Mouse (Mus musculus) lung, embryonic 15.5 days (tissue): ENCODE data around the gene Gjb5. TPM values are rescaled to one million over a fixed set of nuclear protein-coding genes. Genes with fewer than 3 reads are reported as not detected.
A peak's percentile ranks its signal among the peaks of the same experiment; 100 is the strongest.

Experiments used
- ATAC-seq: fragments of 200-750 bp; cut with Nextera tagmentation; 2 replicates; pipeline ENCODE4 v1.8.0; 2017; ENCODE audit warnings: moderate number of reproducible peaks, borderline replicate concordance; ENCODE audit not compliant: low FRiP score, low TSS enrichment; ENCODE audit errors: extremely low read depth
- H3K27ac ChIP-seq: fragments of 300-500 bp; sonication (generic); 2 replicates; pipeline ENCODE4 v1.5.1; 2015; ENCODE audit warnings: moderate library complexity, mild to moderate bottlenecking, inconsistent platforms
- H3K27me3 ChIP-seq: fragments of 300-500 bp; sonication (generic); 2 replicates; pipeline ENCODE4 v1.6.1; 2015; ENCODE audit warnings: inconsistent platforms
- H3K36me3 ChIP-seq: fragments of 300-500 bp; sonication (generic); 2 replicates; pipeline ENCODE4 v1.6.1; 2015; ENCODE audit warnings: inconsistent platforms
- H3K4me1 ChIP-seq: fragments of 300-500 bp; sonication (generic); 2 replicates; pipeline ENCODE4 v1.6.1; 2015; ENCODE audit warnings: inconsistent platforms
- H3K4me2 ChIP-seq: fragments of 300-500 bp; sonication (generic); 2 replicates; pipeline ENCODE4 v1.6.1; 2015; ENCODE audit warnings: inconsistent platforms, mild to moderate bottlenecking, moderate library complexity
- H3K4me3 ChIP-seq: fragments of 300-500 bp; sonication (generic); 2 replicates; pipeline ENCODE4 v1.5.1; 2015; ENCODE audit warnings: mild to moderate bottlenecking, inconsistent platforms
- H3K9ac ChIP-seq: fragments of 300-500 bp; sonication (generic); 2 replicates; pipeline ENCODE4 v1.6.1; 2015; ENCODE audit warnings: inconsistent platforms
- H3K9me3 ChIP-seq: fragments of 300-500 bp; sonication (generic); 2 replicates; pipeline ENCODE4 v1.6.1; 2016; ENCODE audit warnings: inconsistent platforms
- WGBS: fragments of 180-500 bp; shearing (Covaris S2); methylation state at CpG from one replicate; pipeline ENCODE4 v1.1.7; 2015; 5-methylcytosine and 5-hydroxymethylcytosine counted together
- polyA plus RNA-seq: library from polyadenylated mRNA; unstranded; fragments of >200 nt; fragmentation: Nextera tagmentation; extraction: Ambion mirVana; gene quantifications from 2 replicates; pipeline ENCODE4 v1.2.1, GENCODE M21; 2015

Gene Gjb5
- polyA plus RNA-seq, 1 experiment from 2014 or later, result 0.57 TPM

DNA sequence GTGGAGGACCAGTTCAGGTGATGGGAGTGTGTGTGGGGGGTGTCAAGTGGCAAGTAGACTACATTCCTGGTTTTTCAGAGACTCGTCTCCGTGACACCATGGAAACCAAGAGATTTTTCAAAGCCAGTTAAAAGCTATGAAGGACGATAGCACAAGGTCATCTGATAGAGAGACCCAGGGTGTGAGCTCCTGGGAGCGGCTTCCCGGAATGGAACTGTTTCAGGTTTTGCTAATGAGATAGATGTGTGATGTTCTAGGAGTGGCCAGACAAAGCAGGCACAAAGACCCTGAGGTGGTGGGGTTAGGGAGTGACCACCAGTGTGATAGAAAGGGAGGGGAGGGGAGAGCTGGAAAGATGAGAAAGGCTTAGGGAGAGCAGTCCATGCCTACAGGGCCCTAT is 13.0 kb downstream of the Gjb5 start:
- Histone ChIP-seq H3K9me3 (no peaks in the 10 kb centered on the region), H3K27me3 (no peaks in the 10 kb centered on the region), H3K9ac (no peak overlapping the region), H3K27ac (no peak overlapping the region), H3K4me3 (no peak overlapping the region), H3K4me2 (no peak overlapping the region), H3K4me1 (no peaks in the 10 kb centered on the region), H3K36me3 (no peaks in the 10 kb centered on the region)
- WGBS, result 49% methylated on average over 5 of the region's 5 CpGs
- no peak for ATAC-seq

DNA sequence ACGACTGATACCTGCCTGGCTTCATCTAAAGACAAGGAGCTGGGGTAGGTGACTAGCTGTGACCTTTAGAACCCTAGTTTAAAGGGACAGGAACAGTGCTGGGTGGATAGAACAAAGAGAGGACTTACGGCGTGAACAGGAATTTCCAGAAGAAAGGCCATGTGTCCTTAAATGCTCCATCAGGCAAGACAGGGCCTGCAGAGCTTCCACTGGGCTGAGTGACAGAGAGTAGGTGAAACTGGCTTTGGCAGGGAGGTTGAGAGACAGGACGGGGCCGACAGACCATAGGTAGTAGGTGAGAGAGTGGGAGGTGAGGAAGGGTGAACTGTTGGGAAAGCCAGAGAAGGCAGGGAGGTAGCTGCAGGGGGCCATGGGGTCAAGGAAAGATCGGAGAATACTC is 16.6 kb downstream of the Gjb5 start:
- H3K4me1 ChIP-seq, result no peaks in the 10 kb centered on the region
- WGBS, result 43% methylated on average over 6 of the region's 6 CpGs
- no peaks in the 10 kb centered on the region for H3K27me3 ChIP-seq
- H3K4me2 ChIP-seq, result no peak overlapping the region
- H3K9me3 ChIP-seq, result no peaks in the 10 kb centered on the region
- H3K27ac ChIP-seq, result no peak overlapping the region
- H3K9ac ChIP-seq, result no peak overlapping the region
- no peaks in the 10 kb centered on the region for H3K36me3 ChIP-seq
- ATAC-seq, result no peak
- H3K4me3 ChIP-seq, result no peak overlapping the region

DNA sequence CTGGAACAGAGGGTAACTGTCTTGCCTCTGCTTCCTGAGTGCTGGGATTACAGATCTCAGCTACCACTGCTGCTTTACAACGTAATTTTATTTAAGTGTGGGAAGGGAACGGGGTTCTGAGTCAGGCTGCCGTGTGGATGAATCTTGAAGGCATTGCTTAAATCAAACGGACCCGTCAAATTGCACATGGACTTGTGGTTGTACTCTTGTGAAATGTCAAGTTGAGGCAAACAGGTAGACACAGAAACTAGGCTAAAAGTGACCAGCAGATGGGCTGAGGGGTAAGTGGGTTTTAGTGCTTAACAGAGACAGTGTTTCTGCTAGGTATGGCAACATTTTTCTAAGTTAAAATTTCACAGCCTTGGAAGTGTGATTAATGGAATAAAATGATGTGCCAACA is 20.3 kb downstream of the Gjb5 start:
- H3K36me3 ChIP-seq, result no peaks in the 10 kb centered on the region
- H3K4me3 ChIP-seq, result no peak overlapping the region
- H3K4me2 ChIP-seq, result no peak overlapping the region
- H3K4me1 ChIP-seq, result no peaks in the 10 kb centered on the region
- no peak overlapping the region for H3K9ac ChIP-seq
- 79% methylated on average over 5 of the region's 5 CpGs for WGBS
- ATAC-seq, result no peak
- no peak overlapping the region for H3K27ac ChIP-seq
- H3K27me3 ChIP-seq, result peaks cover 2% of the 10 kb centered on the region; the same call in 1 of the 2 replicates
- H3K9me3 ChIP-seq, result no peaks in the 10 kb centered on the region

DNA sequence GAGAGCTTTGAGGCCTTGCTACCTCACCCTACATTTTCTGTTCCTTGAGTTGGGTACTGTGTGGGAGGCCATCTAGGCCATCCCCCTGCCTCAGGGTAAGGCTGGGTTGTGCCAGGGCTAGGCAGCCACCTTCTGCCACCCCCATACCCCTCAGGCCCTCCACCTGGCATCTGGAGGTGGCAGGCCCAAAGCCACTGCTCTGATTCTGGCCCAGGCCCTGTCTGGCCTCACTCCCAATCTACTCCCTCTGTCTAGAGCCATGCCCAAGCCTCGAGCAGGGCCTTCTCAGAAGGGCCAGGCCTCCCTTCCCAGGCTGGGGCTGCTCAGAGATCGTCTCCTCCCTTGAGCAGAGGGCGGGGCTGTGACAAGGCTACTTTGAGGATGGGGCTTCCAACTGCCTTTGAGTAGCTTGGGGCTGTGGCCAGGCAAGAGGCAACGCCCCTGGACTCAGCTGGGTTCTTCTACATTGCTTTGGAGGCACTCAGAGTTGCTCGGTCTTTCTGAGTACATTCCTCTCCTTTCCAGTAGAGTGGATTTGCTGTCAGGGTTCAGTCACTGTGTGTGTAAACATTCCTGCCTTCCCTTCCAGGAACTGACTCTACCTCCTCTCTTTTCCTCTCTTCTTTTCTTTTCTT is 23.0 kb downstream of the Gjb5 start:
- Histone ChIP-seq H3K27ac (0 out of 2 replicates have a peak overlapping the region, but pooled peaks have one; percentile 0), H3K4me3 (no peak overlapping the region), H3K36me3 (no peaks in the 10 kb centered on the region), H3K27me3 (peaks cover 28% of the 10 kb centered on the region), H3K9ac (no peak overlapping the region), H3K9me3 (no peaks in the 10 kb centered on the region), H3K4me1 (peaks cover 11% of the 10 kb centered on the region), H3K4me2 (no peak overlapping the region)
- ATAC-seq, result no peak
- WGBS, result 20% methylated on average over 5 of the region's 5 CpGs

DNA sequence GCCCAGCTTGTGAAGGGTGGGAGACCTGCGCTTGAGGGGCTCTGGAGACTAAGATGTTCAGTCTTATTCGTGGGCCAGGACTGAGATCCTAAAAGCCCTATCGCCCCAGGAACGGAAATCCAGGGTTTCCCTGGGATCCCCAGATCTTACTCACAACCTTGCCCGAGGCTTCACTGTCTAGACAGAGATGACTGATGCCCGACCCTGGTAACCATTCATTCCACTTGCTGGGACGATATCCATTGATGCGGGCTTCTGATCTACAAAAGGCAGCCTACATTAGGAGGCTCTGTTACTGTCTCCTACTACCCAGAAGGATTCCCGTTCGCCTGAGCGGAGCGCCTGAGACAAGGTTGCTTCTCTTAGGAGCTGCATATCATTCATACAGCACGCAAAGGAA is 26.8 kb downstream of the Gjb5 start:
- Histone ChIP-seq H3K9ac (no peak overlapping the region), H3K9me3 (no peaks in the 10 kb centered on the region), H3K27ac (no peak overlapping the region), H3K4me3 (no peak overlapping the region), H3K27me3 (peaks cover 58% of the 10 kb centered on the region), H3K4me1 (peaks cover 11% of the 10 kb centered on the region), H3K4me2 (peak overlapping the region; percentile 50; the same call in 1 of the 2 replicates), H3K36me3 (no peaks in the 10 kb centered on the region)
- no peak for ATAC-seq
- 25% methylated on average over 13 of the region's 13 CpGs for WGBS

DNA sequence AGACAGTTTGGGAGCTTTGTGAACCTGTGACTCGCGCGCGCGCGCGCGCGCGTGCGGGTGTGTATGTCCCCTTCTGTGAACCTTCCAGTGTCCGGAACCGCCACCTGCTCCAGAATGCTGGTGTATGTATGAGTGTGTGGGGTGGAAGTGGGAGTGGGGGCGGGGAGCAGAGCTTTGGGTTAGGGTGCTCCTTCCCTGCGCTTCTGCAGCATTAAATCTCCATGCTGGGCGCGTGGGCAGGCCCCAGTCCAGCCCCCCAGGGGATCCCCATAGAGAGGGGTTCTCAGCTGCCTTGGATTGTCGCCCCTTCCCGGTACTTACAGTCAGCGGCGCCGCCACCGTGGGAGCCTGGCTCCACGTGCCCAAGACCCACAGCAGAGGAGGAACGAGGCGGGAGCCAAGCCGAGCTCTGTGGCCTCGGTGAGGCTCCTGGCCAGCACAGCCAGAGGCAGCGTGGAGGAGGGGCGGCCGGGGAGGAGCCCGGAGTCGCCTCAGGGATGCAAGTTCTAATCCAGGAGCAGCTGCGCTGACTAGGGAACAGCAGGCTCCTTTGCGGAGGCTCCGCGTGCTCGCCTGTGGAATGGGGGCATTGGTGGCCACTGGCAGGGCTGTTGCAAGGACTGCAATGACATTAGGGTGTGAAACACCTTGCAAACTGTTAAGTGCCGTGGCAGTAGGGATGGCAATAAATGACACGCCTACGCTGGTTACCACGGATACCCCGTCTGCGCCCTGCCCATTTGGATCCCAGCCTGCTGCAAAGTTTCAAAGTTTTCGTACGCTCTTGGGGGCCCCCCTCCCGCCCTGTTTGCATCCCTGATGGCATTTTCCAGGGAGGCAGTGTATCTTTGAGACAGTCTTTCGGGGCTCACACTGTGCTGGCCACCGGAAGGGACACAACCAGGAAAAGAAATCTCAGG is 27.5 kb downstream of the Gjb5 start, which contains the start of gene Gjb3:
Gene Gjb3, minus strand, starts transcription at position 664 of the 920 bp plus-strand sequence.
- no peaks in the 10 kb centered on the region for H3K36me3 ChIP-seq
- no peak within 1 kb of the TSS for H3K27ac ChIP-seq
- 2% methylated on average over 49 of the region's 49 CpGs for WGBS
- H3K9ac ChIP-seq, result 0 out of 2 replicates have a peak within 1 kb of the TSS, but pooled peaks have one; percentile 6
- H3K27me3 ChIP-seq, result peaks cover 59% of the 10 kb centered on the region
- H3K9me3 ChIP-seq, result no peaks in the 10 kb centered on the region
- peak within 1 kb of the TSS; percentile 23 for H3K4me3 ChIP-seq
- peaks cover 11% of the 10 kb centered on the region for H3K4me1 ChIP-seq
- H3K4me2 ChIP-seq, result peak within 1 kb of the TSS; percentile 50
- no peak for ATAC-seq

DNA sequence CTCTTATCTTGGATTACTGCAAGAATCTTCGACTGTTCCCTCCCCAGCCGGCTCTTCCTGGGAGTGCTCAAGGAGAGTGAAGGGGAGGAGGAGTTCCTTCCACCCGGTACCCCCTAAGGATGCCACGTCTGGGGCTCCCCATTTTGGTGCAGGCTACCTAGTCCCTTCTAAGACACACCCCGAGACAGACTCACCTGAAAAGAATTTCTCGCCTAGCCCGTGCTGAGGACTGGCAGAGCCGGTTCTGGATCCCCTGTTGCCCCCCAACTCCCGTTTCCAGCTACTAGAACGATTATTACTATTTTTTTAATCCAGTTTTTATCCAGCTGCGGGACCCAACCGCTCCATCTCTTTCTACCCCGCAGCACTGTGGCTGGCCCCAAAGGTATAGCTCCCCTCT is 28.2 kb downstream of the Gjb5 start:
- peak; percentile 50; the same call in 1 of the 2 replicates for ATAC-seq
- Histone ChIP-seq H3K4me3 (peak overlapping the region; percentile 23), H3K27ac (no peak overlapping the region), H3K9me3 (no peaks in the 10 kb centered on the region), H3K4me1 (peaks cover 11% of the 10 kb centered on the region), H3K36me3 (no peaks in the 10 kb centered on the region), H3K4me2 (peak overlapping the region; percentile 50), H3K27me3 (peaks cover 65% of the 10 kb centered on the region), H3K9ac (no peak overlapping the region)
- WGBS, result under 1% methylated on average over 13 of the region's 13 CpGs

DNA sequence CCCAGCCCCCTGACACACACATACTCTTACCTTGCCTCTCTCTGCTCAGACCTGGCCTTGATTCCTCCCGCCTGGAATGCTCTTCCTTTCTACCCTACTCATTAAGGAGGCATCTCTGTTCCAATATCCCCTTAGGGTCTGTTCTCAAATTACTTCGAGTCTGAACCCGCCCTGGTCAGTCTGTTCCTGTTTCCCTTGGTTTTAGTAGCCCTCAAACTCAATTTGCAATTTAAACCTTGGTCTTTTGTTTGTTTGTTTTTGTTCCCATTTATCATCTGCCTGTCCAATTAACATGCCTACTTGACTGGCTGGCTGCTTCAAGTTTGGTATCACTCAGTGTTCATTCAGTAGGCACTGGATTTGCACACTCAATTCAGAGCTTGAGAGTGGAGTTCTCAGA is 28.9 kb downstream of the Gjb5 start:
- Histone ChIP-seq H3K9ac (no peak overlapping the region), H3K4me3 (no peak overlapping the region), H3K27me3 (peaks cover 65% of the 10 kb centered on the region), H3K27ac (no peak overlapping the region), H3K36me3 (no peaks in the 10 kb centered on the region), H3K9me3 (no peaks in the 10 kb centered on the region), H3K4me2 (no peak overlapping the region), H3K4me1 (peaks cover 11% of the 10 kb centered on the region)
- 16% methylated on average over 3 of the region's 3 CpGs for whole genome bisulfite sequencing
- ATAC-seq, result no peak

DNA sequence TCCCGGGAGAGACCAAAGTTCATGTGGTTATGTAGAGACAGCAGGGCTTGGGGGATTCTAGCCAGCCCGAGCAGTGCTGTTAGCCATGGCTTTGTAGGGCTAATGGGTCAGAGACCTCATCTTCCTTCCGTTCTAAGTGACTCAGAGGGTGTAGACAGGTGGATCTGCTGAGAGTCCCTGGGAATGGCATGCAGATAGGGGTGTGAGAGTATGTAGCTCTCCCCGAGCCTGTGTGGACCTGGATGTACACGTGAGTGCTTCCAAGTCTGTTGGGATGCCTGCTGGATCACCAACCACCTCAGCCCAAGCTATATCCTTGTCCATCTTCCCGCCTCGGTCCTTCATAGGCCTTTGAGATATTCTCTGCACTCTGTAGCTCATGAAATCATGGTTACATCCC is 29.6 kb downstream of the Gjb5 start:
- Histone ChIP-seq H3K27me3 (peaks cover 65% of the 10 kb centered on the region), H3K4me2 (no peak overlapping the region), H3K4me1 (peaks cover 11% of the 10 kb centered on the region), H3K4me3 (no peak overlapping the region), H3K36me3 (no peaks in the 10 kb centered on the region), H3K9me3 (no peaks in the 10 kb centered on the region), H3K27ac (no peak overlapping the region), H3K9ac (no peak overlapping the region)
- ATAC-seq, result no peak
- 53% methylated on average over 7 of the region's 7 CpGs for WGBS

DNA sequence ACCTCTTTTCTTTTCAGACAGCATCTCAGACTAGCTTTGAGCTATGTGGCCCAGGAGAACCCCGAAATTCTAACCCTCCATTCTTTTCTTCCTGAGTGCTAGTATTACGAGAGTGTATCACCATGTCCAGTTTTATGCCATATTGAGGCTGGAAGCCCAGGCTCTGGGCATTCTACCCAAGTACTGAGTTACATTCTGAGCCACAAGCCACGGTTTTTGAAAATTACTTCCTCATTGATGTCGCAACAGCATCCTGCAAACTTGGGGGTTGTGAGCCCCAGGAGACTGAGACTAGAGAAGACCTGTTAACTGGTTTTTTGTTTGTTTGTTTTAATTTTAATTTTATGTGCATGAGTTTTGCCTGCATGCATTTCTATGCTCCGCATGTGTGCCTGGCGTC is 30.2 kb downstream of the Gjb5 start:
- H3K27me3 ChIP-seq, result peaks cover 64% of the 10 kb centered on the region
- H3K4me2 ChIP-seq, result no peak overlapping the region
- H3K4me1 ChIP-seq, result peaks cover 11% of the 10 kb centered on the region
- no peak overlapping the region for H3K9ac ChIP-seq
- ATAC-seq, result no peak
- no peak overlapping the region for H3K4me3 ChIP-seq
- no peaks in the 10 kb centered on the region for H3K36me3 ChIP-seq
- H3K9me3 ChIP-seq, result no peaks in the 10 kb centered on the region
- WGBS, result 56% methylated on average over 6 of the region's 6 CpGs
- no peak overlapping the region for H3K27ac ChIP-seq

DNA sequence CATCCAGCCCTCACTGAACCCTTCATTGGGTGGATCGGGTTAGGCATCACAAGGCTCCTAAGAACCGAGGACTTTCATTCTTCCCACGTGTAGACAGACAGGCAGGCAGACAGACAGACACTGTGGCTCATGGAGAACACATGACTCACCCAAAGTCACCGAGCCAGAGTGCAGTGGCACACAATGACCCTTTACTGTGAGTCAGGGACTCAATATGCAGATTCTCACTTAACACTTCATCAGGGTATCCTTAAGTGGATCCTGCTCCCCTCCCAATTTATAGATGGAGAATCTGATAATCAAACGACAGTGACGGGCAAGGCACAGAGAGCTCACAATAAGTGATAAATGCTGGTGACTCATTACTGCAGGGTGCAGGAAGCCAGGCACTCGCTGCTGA is 30.7 kb downstream of the Gjb5 start:
- no peak for ATAC-seq
- Histone ChIP-seq H3K9me3 (no peaks in the 10 kb centered on the region), H3K9ac (no peak overlapping the region), H3K4me3 (no peak overlapping the region), H3K27ac (no peak overlapping the region), H3K4me2 (no peak overlapping the region), H3K27me3 (peaks cover 60% of the 10 kb centered on the region), H3K36me3 (no peaks in the 10 kb centered on the region), H3K4me1 (peaks cover 11% of the 10 kb centered on the region)
- 28% methylated on average over 7 of the region's 7 CpGs for WGBS

DNA sequence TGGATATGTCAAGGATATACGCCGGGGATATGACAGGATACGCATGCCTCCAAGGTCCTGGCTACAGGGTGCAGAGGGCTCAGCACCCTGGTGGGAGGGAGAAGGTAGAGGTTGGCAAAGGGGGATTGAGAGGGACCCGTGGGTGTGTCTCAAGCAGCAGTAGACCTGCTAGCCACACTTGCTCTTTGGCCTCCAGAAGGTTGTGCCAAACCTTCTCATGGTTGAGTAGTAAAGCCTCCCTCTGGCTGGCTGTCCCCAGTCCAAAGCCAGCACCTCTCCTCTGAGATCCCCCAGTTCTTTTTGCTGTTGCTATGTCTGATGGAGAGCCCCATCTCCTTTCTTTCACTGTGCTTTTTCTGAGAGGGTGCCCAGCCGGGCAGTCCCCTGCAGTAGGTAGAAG is 32.7 kb downstream of the Gjb5 start:
- H3K36me3 ChIP-seq, result no peaks in the 10 kb centered on the region
- H3K9me3 ChIP-seq, result no peaks in the 10 kb centered on the region
- H3K4me1 ChIP-seq, result peaks cover 3% of the 10 kb centered on the region
- H3K4me3 ChIP-seq, result no peak overlapping the region
- H3K9ac ChIP-seq, result no peak overlapping the region
- H3K27me3 ChIP-seq, result peaks cover 40% of the 10 kb centered on the region
- no peak for ATAC-seq
- no peak overlapping the region for H3K27ac ChIP-seq
- H3K4me2 ChIP-seq, result no peak overlapping the region
- 80% methylated on average over 5 of the region's 5 CpGs for WGBS
